Mouse (Mus musculus) v-Abl transformed pro-B cells (cell line): ENCODE data around the gene Trim14.

Source experiments
- in situ Hi-C, 2 experiments: fragments of 400-800 bp; cut with MboI; formaldehyde crosslinking; loops; one replicate each; pipeline ENCODE4 v1.15.1; 2025; ENCODE audit not compliant: unreplicated experiment in 2 of 2

Trim14 gene

DNA sequence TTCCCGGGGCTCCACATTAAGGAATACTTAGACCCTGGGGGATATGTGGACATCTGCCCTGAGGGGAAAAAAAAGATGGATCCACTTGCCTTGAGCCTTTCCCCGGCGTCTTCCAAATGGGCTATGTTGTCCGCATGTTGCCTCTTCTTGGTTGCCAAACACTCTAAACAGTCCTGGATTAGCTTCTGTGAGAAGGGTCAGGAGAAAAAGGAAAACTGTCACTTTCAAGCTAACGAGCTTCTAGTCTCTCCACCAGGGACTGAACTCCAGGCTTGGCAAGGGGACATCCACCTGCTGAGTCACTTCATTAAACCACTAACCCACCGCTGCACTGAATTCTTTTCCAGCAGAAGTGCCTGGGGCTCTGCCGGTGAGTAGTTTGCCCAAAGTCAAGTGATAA is 3.0 kb downstream of the Trim14 start:
- in situ Hi-C loops, result loop anchor here in 1 of 2 experiments (5.0 kb wide), 1 partner anchor 41 kb away; no protein-coding TSS in a partner anchor

DNA sequence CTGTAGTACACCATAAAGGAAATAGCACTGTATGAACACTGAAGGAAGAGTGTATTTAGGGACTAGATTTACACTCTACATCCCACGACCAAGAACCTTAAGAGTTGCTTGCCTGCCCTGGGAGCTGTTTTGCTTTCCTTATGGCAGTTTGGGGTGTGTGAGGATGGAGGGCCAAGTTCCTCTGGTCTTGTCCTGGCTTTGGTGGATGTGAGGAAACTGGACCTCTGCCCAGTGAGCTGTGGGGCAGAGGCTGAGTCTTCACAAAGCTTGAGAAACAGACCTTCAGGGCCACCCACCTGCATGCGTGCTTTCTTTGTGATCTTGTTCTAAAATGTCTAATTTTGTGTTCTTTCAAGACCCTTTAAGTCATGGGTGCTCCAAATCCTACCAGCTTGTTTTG is 3.4 kb downstream of the Trim14 start:
- in situ Hi-C loops, result loop anchor here in 1 of 2 experiments (5.0 kb wide), 1 partner anchor 40 kb away; no protein-coding TSS in a partner anchor

DNA sequence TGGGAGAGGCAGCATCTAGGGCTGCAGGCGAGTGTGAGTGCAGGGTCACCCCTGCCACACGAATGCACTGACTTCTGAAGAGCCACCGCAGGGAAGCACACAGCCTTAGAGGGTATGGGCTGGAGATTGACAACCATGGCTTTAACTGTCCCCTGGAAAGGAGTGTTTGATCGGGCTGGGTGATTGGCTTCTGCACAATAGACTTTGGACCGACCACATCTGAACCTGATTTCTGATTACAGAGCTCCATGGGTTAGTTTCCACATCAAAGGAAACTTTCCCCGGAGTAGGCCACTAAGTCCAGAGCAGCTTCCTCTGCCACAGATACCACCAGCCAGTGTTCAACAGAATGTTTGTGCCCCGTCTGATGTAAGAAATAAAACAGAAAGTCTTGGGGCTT is 6.2 kb downstream of the Trim14 start:
- in situ Hi-C loops, result loop anchor here in 1 of 2 experiments (5.0 kb wide), 1 partner anchor 37 kb away; no protein-coding TSS in a partner anchor

DNA sequence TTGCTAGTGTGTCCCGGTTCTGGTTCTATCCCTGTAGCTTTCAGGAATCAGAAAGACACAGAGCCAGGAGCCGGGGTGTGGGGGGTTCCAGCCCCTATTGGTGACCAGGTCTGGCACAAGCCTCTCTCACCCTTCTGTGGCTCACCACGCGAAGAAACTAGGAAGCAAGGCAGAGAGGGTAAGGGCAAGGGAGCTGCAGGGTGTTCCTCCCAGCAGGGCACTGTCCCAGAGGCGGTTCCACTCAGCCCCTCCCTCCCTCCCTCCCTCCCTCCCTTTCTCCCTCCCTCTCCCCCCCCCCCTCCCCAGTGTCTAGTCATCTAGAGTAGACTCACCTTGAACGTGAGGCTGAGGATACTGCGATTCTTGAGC is 8.4 kb downstream of the Trim14 start:
- in situ Hi-C loops, result no loop called here

DNA sequence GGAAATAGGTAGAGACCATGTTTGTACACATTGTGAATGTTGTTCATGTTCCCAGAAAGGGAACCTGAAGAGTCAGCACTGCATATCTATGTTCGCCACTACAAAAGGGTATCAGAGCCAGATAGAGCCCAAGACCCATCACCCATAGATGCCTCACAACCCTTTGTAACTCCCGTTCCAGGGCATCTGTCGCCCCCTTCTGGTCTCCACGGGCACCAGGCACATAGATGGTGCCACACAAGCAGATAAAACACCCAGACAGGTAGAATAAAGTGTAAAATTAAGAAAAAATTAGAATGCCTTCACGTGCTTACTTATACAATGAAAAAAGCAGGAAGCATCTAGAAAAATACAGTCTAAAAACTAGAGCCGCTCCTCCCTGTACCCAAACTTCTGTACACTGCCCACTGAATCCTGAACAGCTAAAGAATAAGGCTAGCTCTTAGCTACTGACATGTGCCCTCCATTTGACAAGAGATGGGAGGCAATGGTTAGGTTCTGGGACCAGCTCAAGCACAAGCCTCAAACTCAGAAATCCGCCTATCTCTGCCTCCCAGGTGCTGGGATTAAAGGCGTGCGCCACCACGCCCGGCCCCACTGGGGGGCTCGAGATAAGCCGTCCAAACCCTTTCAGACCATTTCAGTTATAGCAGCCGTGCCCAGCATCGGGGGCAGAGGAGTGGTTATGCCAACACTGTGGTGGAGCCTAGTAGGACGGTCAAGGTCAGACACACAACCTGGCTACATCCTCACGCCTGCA is 9.0 kb downstream of the Trim14 start:
- in situ Hi-C loops, result no loop called here

DNA sequence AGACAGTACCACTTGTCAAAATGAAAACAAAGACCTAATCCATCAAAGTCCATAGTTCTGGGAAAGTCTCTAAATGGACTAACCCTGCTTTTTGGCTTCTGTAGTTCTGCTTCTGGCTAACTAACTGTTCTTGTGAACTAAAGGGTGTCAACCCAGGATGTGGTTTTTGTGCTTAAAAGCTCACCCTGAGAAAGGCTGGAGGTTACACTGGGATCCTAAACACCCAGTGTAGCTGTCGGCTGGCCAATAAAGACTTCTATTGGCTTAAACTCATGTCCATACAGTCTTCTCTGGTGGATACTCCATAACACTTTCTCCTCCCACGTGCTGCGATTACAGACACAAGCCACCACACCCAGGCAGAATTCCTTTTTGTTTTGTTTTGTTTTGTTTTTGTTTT is 9.7 kb downstream of the Trim14 start:
- in situ Hi-C loops, result no loop called here

DNA sequence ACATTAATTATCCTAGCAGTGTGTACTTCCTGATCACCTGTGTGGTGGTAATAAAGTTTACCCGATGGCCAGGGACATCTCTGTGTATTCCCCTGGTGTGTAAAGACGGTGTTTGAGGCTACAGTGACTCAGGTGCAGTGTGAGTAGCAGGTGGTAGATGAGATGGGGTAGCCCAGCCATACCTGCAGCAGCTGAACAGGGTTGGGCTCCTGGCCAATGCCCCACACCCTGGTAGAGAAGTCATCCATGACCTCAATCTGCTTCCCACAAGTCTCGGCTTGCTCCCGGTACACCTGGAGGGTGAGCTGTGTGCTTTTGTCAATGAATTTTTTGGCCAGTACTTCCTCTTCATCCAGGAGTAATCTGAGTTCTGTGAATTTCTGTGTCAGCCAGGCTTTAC is 12.6 kb downstream of the Trim14 start:
- in situ Hi-C loops, result loop anchor here in 1 of 2 experiments (25.0 kb wide), 1 partner anchor 489 kb away; no protein-coding TSS in a partner anchor

DNA sequence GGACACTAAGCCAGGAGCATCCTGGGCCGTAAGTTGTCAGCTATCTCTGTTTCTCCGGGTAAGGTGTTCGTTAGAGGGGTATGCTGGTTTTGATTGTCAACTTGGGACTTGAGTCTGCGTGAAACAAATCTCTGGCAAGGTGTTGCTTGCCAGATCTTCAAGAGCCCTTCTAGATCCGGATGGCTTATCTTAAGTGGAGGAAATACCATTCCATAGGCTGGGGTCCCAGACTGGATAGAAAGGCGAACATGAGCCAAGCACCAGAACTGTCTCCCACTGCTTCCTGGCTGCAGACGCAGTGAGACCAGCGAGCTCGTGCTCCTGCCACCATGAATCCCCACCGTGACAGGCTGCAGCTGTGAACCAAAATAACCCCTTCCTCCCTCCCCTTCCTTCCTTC is 14.5 kb downstream of the Trim14 start:
- in situ Hi-C loops, result loop anchor here in 1 of 2 experiments (25.0 kb wide), 1 partner anchor 491 kb away; no protein-coding TSS in a partner anchor

DNA sequence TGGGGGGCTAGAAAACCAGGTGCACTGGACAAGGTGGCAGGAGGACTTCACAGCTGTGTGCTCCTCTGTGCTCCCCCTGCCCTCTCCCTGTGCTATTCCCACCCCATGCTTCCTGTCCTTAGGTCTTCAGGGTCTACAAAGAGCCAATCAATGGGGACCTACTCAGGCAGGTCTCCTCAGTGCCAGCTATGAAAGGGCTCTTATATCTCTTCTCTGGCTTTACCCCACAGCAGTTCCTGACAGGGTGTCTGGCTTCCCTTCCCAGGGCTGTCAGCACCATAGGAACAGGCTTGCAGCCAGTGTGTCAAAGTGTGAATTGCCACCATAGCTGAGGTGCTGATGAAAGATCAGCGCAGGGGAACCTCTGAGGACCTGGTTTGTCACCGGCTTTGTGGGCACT is 15.4 kb downstream of the Trim14 start:
- in situ Hi-C loops, result loop anchor here in 1 of 2 experiments (25.0 kb wide), 1 partner anchor 492 kb away; no protein-coding TSS in a partner anchor

DNA sequence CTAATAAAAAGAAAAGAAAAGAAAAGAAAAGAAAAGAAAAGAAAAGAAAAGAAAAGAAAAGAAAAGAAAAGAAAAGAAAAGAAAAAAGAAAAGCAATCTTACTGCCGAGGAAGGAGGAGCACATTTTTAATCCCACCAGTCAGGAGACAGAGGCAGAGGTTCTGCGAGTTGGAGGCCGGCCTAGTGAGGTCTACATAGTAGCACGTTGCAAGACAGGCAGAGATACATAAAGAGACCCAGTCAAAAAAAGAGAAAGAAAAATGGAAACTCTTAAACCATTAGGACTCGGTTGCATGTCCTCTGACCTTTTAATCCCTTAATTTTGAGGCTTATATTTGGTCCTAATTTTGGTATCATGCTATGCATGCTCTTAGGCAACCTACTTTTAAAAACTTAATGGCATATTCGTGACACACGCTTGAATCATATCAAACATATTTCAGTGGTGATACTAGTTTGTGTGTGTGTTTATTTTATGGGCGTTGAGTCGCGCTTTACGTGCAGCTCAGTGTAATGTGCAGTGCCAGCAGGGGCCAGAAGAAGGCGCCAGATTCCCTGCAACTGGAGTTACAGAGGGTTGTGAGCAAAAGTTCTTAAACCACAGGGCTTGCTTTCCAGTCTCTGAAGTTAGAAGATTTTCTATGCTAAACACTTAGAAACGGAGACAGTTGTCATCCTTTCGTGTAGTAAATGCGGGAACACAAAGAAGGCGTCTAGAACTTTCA is 28.0 kb downstream of the Trim14 start:
- in situ Hi-C loops, result loop anchor here in 1 of 2 experiments (25.0 kb wide), 1 partner anchor 504 kb away; no protein-coding TSS in a partner anchor

DNA sequence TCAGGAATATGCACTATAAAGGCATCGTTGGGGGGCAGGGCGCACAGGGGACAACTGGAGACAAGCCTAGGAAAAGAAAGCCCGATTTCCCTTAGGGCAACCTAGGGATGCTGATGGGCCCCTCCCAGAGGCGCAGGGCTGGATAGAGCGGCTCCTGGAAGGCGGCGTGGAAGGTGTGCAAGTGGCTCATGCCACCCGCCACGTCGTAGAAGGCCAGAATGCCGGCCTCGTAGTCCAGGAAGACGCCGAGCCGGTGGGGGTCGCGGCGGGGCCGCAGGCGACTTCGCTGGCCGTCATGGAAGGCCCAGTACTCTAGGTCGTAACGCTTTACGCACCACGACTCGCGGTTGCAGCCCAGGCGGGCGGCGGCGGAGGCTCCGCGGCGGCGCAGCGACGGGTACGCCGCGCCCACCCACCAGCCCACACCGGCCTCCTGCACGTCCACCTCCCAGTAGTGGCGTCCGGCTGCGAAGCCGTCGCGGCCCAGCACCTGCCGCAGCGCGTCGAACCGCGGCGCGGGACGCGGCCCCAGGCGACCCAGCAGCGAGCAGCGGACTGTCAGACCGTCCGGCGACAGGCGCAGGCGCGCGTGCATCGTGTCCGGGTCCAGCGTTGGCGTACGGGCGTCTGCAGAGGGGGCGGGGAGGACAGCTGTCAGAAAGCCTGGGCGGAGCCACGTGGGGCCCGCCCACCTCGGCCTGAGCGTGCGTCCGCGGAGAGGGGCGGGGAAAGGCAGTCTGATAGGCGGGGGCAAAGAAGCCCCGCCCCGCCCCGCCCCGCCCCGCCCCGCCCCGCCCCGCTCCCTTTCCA is 28.9 kb downstream of the Trim14 start:
- in situ Hi-C loops, result loop anchor here in 1 of 2 experiments (25.0 kb wide), 1 partner anchor 505 kb away; no protein-coding TSS in a partner anchor

DNA sequence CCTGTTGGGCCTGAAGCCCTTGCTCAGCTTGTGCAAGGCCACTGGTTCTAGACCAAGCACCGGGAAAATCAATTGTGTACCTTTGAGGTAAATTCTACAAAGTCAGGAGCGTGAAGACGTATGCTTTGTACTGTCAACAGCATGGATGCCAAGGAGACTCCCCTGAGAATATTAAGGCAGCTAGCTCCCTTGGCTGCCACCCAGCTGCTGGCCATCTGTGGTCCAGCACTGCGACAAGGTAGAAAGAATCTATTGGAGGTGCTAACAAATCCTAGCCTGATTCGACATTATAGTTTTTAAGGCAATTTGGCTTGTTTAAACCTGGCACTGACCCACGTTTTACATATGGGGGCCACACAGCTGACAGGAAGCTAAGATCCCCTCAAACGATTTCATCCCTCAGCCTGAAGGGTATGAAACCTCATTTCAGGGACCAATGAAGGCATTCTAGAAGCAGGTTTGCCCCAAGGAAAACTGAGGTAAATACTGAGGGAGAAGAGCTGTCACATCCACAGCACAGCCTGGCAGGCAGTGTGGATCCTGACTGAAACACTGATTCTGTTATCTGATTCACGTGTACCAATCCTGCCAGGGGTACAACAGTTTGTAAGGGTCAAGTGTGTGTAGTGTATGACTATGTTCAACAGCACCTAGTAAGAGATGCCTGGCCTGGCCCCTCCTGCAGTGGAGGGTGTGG is 30.4 kb downstream of the Trim14 start:
- in situ Hi-C loops, result loop anchor here in 1 of 2 experiments (25.0 kb wide), 1 partner anchor 507 kb away; no protein-coding TSS in a partner anchor

DNA sequence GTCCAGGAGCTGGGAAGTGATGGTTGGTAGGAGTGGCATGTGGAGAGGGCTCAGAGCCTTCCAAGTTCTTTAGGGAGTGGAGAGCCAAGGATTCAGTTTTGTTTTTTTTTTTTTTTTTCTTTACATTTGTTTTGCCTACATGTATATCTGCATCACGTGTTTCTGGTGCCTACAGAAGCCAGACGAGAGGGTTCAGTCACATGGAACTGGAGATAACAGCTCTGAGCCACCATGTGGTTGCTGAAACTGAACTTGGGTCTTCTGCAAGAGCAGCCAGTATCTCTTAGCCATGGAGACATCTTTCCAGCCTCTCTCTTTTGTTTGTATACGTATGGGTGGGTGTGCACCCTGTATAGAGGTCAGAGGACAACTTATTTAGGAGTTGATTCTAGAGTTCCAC is 32.1 kb downstream of the Trim14 start:
- in situ Hi-C loops, result loop anchor here (5.0 to 25.0 kb wide), 2 partner anchors 153 to 508 kb away; no protein-coding TSS in a partner anchor

DNA sequence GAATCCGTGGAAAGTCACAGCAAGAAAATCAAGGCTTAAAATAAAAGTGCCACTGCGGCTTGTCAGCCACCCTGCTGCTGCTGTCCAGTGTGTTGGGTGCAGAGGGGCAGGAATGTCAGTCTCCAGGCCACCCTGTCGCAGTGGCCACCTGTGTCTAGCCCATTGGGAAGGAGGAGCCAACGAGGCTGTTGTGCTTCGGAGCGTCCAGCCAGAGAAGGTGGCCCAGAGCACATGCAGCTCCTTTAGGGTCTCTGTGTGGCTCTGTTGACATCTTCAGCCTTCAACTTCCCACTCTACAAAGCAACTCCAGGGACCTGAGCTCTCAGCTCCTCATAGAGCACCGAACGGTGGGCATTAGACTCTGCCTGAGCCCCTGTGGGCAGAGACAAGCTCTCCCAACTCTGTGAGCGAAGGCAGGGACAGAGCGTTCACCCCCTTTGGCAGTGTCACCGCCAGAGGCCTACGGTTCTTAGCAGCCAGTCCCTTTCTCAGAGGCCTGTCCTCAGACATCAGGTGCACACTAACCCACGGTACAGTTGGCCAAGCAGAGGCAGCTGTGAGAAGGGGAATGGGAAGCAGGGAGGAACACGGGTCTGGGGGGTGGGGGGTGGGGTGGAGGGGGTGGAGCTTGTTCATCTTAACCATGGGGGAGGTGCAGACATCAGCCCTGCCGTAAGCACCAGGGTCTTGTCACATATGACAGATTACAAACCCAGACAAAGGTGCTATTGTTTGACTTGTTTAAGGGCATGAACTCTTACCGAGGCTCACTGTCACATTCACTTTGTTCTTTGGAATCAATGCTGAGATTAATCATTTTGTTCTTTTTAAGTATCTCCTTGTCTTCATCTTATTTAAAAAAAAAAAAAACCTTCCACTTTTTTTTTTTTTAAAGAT is 33.1 kb downstream of the Trim14 start:
- in situ Hi-C loops, result loop anchor here (5.0 to 25.0 kb wide), 2 partner anchors 154 to 509 kb away; no protein-coding TSS in a partner anchor

DNA sequence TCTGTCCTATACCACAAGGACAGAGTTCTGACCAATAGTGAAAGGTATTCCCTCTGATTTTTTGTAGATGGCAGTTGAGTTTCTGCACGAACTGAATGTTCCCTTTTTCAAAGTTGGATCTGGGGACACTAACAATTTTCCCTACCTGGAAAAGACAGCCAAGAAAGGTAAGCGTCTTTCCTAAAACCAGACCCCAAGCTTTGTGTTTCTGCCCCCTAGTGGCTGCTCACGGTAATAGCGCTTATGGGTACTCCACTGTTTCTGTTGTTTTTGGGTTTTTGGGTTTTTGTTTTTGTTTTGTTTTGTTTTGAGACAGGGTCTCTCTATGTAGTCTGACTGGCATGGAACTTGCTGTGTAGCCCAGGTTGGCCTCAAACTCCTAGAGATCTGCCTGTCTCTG is 37.0 kb downstream of the Trim14 start:
- in situ Hi-C loops, result loop anchor here in 1 of 2 experiments (5.0 kb wide), 1 partner anchor 158 kb away; no protein-coding TSS in a partner anchor

DNA sequence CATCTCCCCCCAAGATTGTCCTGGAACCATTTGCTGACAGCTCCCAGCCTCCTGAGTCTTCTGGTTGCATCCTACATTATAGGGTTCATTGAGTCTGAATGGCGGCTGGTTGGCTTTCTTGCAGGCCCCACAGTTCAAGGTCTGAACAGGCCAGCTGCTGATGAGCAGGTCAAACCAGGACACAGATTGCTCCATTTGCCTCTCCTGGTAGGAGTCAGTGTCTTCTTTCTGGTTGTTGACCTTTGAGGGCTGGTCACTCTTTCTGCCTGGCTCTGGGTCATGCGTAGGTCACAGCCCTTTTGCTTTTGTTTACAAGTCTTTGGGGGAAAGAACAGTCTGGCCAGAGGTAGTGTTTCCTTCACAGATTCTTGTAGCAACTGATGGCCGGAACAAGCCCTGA is 37.4 kb downstream of the Trim14 start:
- in situ Hi-C loops, result loop anchor here in 1 of 2 experiments (5.0 kb wide), 1 partner anchor 159 kb away; no protein-coding TSS in a partner anchor

DNA sequence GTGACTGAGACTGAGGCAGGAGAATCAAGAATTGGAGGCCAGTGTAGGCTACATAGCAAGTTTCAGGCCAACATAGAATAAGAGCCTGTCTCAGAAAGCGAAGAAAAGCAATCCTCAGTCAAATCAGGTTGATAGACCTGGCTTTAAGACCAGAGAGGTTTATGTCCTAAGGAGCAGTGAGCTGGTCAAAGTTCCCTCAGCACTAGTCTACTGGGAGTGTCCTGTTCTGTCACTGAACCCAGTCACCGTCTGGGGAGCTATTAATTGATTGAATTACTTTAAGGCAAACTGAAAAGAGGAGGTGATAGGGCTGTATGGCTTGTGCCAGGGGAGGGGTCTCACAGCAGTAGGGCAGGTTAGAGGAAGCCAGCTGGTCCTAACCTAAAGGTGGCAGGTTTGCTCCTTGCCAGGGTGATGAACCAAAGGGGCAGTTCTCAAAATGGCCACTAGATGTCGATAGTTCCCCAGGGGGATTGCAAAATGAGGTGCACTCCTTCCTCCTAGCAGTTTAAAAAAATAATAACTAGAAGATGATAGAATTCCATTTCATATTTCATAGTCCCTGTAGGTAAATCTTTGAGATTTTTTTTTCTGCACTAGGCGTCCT is 38.6 kb downstream of the Trim14 start:
- in situ Hi-C loops, result loop anchor here in 1 of 2 experiments (5.0 kb wide), 1 partner anchor 160 kb away; no protein-coding TSS in a partner anchor

DNA sequence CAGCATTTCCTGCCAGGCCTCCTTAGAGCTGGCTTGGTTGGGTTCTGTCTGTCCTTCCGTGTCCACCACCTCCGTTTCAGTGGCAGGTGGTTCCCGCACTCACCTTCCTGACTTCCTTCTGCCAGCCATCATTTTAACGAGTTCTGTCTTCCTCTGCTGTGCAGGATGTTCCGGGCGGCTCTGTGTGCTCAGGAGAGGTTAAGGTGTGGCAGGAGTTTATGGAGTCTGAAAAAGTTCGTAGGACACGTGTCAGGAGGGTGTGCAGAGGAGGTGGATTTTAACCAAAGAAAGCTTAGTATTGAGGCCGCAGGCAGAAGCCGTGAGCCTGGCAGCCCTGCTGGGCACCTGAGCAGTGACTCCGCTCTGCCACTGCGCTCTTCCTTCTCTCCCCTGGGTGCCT is 40.4 kb downstream of the Trim14 start:
- in situ Hi-C loops, result loop anchor here in 1 of 2 experiments (5.0 kb wide), 1 partner anchor 162 kb away; no protein-coding TSS in a partner anchor
